Mouse (Mus musculus) left cerebral cortex, adult 11 months (tissue): ENCODE data around the gene Depdc1b.

Source experiments
- DNase-seq: peaks from one replicate; pipeline ENCODE4 v3.0.0; 2022; ENCODE audit warnings: low spot score

Gene Depdc1b

DNA sequence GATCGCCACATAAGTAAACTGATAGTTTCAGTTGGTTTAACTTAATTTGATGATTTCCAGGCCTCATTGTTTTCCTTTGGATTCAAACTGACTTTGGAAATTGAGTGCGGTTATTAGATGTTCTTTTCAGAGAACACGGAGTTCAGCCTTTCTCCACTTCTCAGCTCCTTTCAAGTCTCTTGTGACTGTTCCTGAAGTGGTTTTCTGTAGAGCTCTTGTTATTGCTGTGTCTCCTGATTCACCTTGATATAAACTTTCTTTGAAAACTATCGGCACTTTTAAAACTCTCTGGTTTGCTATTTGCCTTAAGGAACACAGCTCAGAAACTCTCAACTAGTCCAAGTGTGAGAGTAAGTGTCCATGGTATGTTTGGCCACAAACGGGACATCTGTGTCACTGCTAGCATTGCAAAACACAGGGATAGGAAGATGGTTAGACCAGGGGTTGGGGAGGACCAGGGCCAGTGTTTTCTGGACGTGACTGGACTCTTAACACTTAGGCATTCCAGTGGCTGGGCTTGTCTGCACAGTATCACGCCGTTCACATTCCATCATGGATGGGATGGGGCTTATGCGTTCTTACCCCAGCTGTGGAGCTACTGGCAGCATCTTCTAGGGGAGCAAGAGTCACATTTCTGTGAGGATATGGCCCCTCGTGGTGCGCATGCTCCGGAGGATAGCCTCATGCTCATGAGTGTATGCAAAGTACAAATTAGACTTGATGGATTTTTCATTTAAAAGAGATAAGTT, 38.8 kb downstream of the Depdc1b start:
- no peak for DNase-seq

DNA sequence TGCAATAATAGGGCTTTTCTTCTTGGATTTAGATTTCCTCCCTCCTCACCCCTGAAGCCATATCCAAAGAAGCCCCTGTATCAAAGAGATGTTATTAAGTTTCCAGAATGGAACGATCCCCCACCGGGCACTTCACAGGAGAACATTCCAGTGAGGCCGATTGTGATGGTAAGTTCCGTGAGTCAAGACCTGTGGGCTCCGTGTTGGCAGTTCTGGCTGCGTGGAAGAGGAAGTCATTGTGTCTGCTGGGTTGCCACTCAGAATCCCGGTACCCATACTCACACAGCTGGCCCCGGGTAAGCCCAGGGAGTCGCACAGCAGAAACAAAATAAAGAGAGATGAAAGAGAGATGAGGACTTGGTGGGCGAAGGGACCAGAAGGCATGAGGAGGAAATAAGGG, 41.2 kb downstream of the Depdc1b start:
- DNase-seq = no peak

DNA sequence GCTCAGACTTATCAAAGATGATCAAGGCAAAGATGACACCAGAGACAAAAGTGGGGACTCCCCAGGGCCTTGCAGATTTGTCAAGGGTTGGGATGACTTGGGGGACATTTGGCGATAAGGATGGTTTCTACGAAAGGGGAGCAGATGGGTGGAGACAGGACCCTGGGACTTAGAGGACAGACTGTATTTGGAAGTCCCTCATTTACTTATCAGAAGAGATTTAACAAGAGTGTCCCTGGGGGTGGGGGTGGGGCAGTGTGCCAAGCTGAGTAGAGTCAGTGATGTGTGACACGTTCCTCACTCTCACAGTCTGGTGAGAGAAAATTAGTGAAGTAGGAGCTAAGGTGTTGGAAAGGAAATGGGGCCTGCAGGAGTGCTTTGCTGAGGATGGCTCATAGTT, 42.1 kb downstream of the Depdc1b start:
- no peak for DNase-seq

DNA sequence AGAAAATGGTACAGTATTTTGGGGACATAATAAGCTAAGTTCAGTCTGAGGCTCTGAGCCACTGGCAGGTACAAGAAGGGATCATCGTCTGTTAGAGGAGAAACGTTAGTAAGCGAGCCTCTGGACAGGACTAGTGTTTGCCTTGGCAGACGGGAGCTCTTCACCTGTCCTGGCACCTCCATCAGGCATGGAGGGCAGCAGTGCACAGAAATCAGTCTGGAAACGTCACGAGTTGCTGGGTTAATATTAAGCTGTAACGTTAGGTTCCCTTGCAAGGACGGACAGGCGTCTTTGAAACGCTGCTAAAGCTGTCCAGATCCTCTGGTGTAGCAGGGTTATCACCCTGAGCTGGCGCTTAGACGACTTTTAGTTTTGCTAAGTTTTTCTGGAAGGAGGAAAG, 51.4 kb downstream of the Depdc1b start:
- DNase-seq = no peak

DNA sequence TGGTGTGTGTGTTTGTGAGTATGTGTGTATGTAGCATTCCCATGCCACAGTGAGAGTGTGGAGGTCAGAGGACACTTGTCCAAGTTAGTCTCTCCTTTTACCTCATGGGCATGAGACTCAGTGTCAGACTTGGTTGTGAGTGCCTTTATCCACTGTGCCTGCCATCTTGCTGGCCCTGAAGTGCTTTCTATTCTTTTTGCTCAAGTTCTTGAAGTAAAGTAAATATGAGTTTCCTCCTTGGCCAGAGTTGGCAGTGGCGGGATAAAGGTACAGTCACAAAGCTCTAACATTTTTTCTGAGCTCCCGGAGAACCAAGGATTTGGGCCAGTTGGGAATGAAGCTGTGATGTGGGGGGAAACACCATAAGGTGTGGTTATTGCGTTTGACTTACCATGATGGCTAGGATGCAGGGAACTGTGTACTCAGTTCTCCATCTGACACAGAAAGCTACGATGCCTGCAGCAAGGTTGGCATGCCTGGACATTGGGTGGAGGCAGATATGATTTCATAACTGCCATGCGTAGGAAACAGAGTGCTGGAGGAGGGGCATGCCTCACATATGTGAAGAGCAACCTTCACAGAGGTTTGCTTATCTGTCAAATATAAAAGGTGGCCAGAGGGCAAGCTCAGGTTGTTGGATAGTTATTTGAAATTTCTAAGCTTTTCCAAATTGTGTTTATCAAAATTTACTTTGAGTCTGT, 54.3 kb downstream of the Depdc1b start:
- no peak for DNase-seq

DNA sequence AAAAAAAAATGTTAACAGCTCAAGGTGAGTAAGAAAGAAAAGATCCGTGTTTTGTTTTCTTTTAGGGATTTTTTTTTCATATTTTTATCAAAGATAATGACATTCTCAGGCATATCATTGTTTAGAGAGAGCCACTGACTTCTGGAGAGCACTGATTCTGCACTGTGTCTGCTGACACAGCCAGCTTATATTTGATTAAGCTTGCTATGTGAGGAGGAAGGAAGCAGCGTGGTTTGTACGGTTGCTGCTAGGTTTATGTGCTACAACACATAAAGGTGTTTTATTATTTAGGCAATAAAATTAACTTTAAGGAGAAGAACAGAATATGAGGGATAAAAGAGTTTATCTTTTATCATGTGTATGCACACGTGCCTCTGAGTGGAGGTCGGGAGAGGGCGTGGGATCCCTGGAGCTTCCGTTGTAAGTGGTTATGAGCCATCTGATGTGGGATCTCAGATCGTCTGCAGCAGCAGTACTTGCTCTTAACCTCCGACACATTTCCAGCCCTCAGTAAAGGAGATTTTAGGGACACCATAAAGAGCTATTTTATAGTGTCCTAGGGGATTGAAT, 55.3 kb downstream of the Depdc1b start:
- DNase-seq = no peak

DNA sequence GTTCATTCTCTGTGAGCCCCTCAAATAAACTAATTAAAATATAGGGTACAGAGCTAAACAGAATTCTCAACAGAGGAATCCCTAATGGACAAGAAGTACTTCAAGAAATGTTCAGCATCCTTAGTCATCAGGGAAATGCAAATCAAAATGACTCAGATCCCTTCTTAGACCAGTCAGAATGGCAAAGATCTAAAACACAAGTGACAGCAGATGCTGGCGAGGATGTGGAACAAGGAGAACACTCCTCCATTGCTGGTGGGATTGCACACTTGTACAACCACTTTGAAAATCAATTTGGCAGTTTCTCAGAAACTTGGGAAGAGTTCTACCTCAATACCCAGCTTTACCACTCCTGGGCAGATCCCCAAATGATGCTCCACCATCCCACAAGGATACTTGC, 57.1 kb downstream of the Depdc1b start:
- no peak for DNase-seq

DNA sequence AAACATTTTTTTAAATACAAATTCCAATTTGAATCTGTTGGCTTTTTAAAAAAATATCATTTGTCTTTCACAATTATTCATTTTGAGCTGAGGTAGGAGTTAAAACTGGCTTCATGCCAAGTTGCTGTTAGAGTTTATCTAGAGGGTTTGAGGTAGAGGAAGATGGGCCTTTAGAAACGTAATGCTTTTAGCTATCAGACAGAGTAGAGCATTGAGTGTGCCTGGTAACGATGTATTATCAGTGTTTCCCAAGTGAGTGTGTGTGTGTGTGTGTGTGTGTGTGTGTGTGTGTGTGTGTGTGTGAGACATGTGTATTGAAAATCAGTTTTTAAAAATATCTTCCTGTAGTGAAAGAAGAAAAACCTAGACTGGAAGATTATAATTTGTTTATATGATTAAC, 60.5 kb downstream of the Depdc1b start:
- no peak for DNase-seq

DNA sequence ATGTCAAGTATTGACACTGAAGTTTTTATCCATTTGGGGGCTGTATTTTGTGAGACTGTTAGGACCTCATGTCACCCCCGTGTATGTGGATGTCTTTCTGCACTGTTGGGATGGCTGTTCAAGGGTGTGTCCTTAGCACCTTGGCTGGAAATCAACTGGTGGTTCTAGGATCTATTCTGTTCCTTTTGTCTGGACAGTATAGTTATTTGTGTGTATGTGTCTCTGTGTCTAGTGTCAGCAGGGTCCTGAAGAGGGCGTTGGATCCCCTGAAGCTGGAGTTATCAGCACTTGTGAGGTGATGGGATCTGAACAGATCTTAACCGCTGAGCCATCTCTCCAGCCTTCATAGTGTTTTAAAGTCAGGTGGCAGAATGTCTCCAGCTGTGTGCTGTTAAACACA, 65.0 kb downstream of the Depdc1b start:
- DNase-seq = no peak

DNA sequence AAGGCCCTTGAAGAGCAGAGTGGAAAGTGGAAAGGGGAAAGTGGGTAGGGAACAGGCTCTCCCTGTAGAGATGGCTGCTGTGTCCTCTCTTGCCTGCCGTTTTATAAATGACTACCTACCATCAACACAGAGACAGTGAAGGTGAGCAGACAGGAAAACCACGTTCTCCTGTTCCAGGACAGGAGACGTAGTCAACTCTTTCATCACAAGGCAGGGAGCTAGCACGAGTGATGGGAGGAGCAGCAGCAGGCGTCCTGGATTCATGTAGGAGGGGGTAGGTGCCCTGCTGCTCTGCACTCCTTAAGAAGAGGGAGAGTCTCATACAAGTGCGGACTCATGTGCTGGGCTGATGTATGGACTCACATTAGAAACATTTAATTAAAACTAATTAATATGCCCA, 66.9 kb downstream of the Depdc1b start:
- no peak for DNase-seq

DNA sequence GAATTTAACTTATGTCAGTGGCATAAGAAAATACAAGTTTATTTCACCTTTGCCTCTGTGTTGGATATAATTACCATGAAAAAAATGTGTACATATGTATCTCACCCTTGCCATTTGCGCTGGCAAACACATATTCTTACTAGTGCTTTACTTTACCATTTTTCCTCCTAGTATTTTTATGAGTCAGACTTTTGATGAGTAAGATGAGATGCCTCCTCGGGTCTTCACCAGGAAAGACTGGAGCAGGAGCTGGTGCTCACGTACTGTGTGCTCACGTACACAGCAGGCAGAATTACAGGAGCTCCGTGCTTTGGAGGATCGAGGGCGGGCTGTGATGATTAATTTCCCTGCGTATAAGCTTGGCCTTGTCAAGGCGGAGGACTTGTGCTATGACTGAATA, 69.9 kb downstream of the Depdc1b start:
- peak; percentile 2 for DNase-seq

DNA sequence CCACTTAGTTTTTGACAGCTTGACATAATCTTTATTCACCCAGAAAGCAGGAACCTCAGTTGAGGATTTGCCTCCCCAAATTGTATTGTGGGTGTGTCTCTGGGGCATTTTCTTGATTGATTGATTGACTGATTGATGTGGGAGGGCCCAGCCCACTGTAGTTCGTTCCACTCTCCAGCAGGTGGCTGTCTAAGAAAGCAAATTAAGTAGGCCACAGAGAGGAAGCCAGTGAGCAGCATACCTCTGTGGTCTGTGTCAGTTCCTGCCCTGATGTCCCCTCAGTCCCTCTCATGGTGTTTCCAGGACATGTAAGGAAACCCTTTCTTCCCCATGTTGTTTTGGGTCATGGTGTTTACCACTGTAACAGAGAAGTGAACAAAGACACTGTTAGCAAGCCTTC, 74.4 kb downstream of the Depdc1b start:
- peak; percentile 5 for DNase-seq

DNA sequence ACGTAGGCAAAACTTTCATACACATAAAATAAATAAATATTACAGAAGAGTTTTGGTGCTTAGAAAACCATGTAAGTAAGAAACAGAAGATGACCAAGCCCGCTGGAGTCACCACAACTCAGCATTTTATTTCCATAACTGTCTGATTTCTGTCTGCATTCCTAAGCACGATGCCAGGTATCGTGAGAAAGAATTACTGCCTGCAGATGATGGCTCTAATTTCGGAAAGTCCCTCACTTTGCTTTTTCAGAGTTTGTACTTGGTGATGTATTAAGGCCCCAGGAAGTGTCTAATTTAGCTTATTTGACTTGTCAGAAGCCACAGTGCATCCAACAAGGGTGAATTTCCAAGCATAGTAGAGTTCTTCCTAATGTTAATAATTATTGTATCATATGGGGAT, 87.1 kb downstream of the Depdc1b start:
- DNase-seq = no peak

DNA sequence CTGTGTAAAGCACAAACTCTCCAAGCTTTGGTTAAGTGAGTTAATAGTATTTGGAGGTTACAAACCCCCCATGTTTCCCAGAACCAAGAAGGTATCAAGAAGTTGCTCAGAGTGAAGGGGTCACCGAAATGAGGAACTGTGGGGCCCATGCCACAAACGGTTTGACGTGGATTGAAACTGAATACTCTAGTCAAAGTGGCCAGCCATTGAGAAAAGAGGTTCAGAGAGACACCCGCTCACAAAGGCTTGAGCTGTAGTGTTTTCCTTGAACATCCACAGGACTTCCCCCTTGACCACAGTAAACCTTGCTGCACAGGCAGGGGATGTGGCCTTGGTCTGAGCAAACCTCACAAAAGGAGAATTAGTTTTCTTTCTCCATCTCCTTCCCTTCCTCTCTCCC, 88.2 kb downstream of the Depdc1b start:
- DNase-seq = no peak

DNA sequence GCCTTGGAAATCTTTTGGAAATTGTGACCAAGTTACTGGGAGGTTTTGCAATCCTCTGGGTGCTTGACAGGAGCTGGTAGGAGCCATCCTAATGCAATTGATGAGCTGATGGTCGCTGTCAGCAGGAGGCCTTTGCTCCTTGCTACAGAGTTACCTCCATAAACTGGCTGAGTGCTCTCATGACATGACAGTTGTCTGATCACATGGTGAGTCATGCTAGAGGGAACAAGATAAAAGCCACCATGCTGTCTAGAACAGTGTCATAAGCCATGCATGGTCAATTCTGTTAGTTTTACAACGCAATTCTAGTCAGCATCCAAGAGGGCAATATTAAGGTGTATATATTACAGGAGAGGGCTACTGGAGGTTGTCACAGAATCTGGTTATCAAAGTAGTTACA, 99.3 kb downstream of the Depdc1b start:
- no peak for DNase-seq

DNA sequence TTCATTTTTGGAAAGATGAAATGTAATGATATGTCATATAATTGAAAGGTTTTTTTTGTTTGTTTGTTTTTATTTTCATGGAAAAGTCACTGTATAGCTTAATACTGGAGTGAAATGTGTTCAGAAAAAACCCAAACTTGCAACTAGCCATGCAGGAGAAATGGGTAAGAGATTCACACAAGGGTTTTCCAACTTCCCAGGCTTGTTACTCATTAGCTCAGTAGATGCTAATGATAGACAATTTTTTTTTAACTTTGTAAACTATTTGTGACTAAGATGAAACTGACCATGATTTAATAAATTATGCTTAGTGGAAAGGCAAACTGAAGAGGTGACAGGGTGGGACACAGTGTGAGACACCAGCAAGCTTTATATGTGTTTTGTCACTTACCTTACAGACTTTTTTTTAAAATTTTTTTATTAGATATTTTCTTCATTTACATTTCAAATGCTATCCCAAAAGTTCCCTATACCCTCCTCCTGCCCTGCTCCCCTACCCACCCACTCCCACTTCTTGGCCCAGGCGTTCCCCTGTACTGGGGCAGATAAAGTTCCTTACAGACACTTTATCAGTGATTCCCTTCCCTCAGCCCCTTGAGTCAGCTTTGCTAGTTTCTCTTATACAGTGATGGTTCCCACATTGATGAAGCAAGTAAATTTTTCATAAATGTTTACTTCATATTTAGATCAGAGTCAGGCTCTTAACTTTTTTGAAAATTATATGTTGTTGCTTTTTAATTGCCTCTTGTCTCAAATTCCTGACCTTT, 102.8 kb downstream of the Depdc1b start:
- DNase-seq = no peak

DNA sequence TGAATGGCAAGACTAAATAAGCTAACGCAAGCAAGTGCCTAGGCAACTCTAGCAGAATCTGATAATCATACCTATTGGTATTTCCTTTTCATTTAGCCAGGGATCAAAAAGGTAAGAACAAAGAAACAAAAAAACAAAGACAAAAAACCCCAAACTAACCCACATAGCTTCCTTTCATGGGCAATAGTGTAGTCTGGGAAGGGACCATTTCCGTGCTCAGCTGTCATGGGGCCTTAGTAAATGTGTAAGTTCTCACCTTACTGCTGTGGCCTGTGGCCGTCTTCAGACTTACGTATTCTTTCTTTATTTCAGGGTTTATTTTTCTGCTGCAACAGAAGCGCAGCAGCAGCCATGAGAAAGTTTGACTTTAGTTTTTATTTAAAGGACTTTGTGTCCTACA, 110.2 kb downstream of the Depdc1b start:
- no peak for DNase-seq

DNA sequence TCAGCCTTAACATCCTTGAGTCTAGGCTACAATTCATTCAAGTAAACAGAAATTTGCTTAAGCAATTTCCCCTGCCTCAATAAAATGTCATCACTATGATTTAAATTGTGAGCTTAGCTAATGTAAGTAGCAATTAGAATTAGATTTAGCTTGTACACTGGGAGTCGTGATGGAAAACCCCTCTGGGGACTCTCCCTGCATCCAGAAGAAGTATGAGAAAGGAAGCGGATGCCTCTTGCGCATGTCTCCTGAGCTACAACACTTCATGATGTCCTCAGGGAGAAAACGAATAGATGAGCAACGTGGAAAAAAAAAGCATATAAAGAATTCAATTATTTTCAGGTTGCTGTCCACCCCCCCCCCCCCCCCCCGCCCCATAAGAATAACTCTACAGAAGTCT, 112.7 kb downstream of the Depdc1b start:
- DNase-seq = no peak

DNA sequence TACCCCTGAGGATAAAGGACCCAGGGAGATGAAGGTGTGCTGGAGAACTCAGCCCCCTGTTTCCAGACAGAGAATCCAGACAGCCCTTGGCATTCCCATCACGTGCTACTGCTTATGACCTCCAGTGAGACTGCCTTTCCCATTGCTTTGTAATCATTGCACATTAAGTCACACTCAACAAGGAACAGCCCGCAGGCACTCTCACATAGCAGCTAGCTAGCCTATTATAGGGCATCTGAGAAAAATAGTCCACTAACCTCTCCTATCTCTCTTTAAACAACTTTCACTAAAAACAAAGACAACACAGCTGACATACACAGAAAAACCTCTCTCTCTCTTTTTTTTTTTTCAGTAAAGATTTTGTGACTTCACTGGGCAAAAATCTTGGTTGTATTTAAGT, 113.5 kb downstream of the Depdc1b start:
- no peak for DNase-seq

DNA sequence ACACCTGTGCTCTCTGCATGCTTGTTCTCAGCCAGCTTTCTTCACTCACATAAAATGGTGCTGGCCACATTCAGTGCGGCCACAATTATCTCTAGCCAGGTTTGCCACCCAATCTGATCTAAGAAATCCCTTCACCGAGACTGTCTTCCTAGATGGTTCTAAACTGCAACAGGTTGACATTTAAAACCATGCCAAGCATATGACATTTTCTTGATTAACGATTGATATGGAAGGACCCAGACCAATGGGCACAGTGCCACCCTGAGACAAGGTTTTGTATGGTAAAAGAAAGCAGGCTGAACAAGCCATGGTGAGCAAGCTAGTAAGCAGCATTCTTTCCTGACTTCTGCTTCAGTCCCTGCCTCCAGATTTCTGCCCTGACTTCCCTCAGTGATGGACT, 115.6 kb downstream of the Depdc1b start:
- DNase-seq = no peak

DNA sequence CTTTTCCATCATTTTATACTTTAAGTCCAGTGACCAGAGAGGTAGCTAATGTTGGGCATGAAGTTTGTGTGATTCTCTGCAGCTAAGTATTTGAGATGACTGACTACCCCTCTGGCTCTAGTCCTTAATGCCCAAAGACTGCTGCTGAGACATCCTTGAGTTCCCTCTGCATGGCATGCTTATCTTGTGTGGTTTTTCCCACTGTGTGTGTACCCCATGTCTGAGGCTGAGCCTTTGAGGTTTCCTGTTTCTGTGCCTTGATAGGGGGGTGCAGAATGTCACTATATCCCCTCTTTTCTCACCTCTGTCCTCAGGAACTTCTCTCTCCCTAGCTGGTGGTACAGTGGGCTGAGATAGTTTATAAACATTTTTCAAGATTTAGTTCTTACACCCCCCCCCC, 119.6 kb downstream of the Depdc1b start:
- DNase-seq = no peak

DNA sequence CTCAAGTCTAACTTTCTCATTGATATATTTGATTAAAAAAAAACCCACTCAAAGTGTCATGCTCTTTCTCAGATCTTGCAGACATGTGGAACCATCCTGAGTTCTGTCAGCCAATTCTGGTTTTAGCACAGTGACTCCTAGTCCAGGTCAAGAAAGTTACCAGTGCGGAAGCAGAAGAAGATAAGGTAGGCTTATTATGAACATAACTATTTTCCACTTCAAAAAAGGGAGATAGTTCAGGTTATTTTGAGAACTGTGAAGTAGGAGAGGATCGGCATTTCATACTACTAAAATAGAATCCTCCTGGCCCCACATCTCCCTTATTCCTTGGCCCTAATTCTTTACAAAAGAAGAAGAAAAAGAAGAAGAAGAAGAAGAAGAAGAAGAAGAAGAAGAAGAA, 121.3 kb downstream of the Depdc1b start:
- no peak for DNase-seq

DNA sequence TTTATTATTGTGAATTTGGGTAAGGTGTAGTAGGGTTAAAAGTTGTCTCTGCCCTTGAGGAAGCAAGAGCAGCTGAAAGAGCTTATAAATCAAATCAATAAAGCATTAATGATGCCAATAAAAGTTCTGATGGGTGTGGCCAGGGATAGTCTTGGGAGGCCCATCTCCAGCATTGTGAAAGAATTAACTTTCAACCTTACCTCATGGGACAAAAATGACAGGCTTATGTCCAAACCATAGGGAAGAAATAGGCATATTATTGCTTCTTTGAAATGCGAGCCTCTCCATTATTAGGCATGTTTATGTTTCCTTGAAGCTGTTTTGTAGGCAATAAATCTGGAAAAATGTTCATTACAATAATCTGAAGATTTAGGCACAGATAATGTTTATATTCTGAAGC, 122.9 kb downstream of the Depdc1b start:
- no peak for DNase-seq
